Mouse (Mus musculus): Measurements from ENCODE around the gene Reep3.
"Not testable (repeated sequence)": the region's sequence is repeated elsewhere in the genome, so short reads cannot be mapped to it uniquely, and the experiment has no call there.

The Reep3 gene

GRCm38 (mm10) chr10:67010521-67010920, 86.2 kb downstream of the Reep3 start:
- DNase-seq, result no peak

GRCm38 (mm10) chr10:67004527-67005042, 92.2 kb downstream of the Reep3 start:
- DNase-seq, result no peak

- DNase-seq, result peak; percentile 58
These were observed 92.8 kb downstream of the Reep3 start for GRCm38 (mm10) chr10:67003743-67004526.

DNA sequence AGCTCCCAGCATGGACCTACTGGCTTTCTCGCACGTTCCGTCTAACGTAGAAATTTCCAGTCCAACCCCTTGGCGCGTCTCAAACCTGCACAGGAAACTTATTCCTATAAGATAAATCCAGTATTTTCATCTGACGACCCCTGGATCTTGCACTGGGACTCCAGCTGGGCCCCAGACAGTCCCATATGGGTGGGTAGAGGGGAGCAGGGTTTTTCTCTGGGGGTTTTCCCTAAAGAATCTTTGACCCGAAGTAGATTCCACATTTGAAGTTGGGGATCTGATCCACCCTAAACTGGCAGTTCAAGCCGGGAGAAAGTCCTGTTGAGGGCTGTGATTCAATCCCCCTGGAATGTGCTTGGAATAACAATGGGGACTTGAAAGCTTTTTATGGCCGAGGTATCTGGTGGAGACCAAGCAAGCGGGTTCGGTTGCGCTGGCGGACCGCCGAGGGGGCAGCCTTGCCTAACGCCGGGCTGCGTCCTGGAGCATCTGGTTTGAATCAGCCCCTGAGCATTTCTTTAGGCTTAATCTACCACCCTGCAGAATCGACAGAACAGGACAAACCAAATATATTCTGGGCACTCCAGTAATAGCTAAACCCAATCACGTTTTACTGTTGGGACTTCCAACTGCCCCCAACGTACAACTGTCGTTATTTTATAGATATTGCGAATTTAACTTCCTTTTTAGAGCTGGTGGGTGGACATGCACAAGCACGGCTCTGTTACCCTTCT, 93.6 kb downstream of the Reep3 start:
- DNase-seq, result no peak

- peak; percentile 49 for DNase-seq
These were observed 94.3 kb downstream of the Reep3 start for GRCm38 (mm10) chr10:67002207-67003008.

- DNase-seq, result not testable (repeated sequence)
These were observed 95.7 kb downstream of the Reep3 start for GRCm38 (mm10) chr10:67000958-67001615.

DNA sequence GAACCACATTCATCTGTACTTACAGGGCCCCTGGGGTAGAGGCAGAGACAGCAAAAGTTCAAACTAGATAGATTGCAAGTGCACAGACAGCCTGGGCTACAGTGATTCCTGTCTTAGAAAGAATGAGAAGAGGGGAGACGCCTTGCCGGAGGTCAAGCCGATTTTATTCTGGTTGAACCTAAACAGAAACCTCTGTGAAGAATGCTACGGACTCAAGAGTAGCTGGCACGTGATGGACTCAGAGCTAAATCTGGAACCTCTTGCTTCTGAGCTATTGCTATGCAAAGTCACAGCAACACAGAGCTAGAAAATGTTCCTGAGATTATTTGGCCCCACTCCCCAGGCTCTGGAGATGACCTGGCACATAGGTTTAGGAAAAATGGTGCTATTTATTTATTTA, 96.6 kb downstream of the Reep3 start:
- no peak for DNase-seq

- no peak for DNase-seq
These were observed 98.0 kb downstream of the Reep3 start for GRCm38 (mm10) chr10:66998770-66999169.

DNA sequence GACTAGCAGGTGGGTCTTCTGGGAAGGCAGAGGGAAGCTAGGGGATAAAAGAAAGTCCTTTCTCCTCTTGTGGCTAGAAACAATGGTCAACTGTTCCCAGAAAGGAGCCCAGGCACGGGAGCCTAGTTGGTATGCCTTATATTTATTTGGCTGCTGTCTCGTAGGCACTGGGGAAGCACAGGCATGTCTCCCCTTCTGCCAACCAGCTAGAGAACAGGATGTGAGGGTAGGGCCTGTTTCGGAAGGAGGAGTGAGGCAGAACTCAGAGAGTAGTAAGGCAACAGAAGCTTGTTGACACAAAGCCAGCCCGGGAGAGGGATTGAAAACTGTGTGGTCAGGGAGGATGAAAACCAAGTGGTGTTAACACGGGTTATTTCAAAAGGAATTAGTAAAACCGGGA, 101.6 kb downstream of the Reep3 start:
- DNase-seq, result no peak

DNA sequence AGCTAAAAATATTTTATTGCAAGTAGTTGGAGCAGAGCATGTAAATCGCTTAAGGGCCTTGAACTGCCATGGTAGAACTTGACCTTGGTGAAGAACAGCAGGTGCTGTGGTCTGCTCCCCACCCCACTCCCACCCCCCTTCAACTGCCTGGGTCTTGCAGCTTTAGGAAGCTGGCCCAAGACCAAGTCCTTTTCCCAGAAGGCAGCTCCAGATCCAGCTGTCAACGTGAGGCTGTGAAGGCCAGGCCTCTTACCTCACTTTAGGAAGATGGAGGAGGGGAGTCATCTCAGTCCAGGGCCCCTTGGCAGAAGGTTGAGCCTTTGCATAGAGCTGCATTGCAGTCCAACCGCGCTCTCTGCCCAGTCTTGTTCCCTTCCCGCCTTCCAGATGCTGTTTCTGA, 102.3 kb downstream of the Reep3 start:
- DNase-seq, result no peak

- no peak for DNase-seq
These were observed 104.2 kb downstream of the Reep3 start for GRCm38 (mm10) chr10:66992591-66992990.

DNA sequence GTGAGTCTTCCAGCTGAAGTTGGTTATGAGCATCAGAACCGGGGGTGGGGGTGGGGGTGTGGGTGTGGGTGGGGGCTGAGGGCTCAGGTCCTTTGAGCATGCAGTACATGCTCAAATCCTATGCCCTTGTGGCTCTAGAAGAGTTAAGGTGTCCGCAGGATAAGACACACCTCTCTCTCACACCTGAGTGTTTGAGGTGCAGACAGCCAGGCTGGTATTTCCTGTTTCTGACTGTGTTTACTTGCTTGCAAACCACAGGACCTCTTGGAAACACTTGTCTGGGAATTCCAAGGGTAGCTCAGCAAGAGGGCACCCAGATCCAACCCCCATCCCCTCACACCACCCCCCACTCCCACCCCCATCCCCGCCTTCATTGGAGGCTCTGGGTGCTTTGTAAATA, 106.2 kb downstream of the Reep3 start:
- no peak for DNase-seq

DNA sequence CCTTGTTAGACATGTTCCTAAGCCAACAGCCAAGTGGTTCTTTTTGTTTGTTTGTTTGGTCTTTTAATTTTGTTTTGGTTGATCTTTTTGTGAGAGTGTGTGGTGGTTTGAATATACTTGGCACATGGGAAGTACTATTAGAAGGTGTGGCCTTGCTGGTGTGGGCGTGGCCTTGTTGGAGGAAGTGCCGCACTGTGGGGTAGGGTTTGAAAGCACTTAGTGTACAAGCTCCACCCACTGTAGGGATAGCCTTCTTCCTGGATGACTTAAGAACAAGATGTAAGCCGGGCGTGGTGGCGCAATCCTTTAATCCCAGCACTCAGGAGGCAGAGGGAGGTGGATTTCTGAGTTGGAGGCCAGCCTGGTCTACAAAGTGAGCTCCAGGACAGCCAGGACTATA, 113.7 kb downstream of the Reep3 start:
- DNase-seq, result no peak

DNA sequence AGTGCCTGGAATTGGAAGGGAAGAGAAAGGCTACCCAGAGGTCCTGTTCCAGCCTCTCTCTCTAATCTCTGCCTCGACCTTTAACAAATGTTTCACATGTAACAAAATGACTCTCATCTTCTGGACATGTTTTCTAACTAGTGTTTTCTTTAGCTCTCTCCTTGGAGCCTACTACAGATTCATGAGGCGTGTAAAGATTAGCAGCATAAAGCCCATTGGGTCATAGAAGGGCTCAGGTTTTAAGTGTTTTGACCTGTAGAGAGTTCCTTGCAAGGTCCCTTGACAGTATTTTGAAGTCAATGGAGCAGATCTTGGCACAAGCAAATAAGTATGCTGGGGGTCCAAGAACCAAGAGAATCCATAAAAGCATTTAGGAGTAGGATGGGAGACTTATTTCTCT, 118.5 kb downstream of the Reep3 start:
- no peak for DNase-seq

DNA sequence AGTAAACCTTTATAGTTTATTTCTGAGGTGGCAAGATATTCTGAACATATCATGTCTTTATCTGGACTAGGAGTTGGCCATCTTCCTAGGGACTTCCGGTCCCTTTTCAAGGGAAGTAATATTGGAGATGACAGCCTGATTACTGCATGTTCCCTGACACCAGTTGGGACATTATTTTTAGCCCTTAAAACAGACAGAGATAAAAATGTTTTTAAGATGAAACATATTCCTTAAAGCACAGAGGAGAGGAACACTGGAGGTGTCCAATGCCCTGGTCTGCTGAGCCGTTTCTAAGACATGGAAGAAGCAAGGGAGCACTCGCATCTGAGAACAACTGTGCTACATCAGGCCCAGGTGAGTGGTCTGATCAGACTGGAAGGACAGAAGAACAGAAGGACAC, 119.7 kb downstream of the Reep3 start:
- DNase-seq, result no peak

GRCm38 (mm10) chr10:66975451-66975850, 121.3 kb downstream of the Reep3 start:
- no peak for DNase-seq

DNA sequence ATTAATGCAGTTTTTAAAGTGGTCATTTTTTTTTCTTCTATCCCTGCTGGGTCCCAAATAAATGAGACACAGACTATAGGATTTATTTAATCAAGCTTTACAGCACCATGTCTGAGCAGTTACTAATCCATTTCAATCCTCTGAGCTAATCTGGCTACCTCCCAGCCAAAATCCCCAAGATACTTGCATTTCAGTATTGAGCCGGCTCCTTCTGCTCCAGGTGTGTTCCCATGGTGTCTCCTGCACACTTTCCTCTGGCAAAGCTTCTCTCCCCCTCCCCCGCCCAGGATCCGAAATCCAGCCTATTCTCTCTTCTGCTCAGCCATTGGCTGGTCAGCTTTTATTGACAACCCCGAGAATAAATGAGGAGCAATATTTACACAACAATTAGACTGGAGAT, 122.3 kb downstream of the Reep3 start:
- no peak for DNase-seq

- no peak for DNase-seq
These were observed 122.9 kb downstream of the Reep3 start for GRCm38 (mm10) chr10:66973866-66974265.

DNA sequence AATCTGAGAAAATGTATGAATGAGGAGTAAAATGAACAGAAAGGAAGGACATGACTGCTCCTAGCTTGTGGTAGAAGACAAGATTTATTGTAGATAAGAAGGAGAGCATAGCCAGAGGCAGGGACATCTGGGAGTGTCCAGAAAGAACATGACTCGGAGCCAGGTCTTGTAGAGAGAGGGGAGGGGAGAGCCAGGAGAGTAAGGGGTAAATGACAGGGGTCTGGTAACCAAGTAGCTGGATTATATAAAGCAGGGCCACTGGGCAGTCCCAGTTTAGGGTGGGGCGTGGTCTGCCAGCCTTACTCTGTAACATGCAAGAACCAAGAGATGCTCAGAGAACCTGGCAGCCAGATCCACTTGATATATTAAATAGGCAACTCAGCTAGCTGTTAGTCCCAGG, 123.5 kb downstream of the Reep3 start:
- no peak for DNase-seq

GRCm38 (mm10) chr10:66970336-66971115, 126.2 kb downstream of the Reep3 start:
- no peak for DNase-seq

- no peak for DNase-seq
These were observed 127.2 kb downstream of the Reep3 start for GRCm38 (mm10) chr10:66969581-66969980.

DNA sequence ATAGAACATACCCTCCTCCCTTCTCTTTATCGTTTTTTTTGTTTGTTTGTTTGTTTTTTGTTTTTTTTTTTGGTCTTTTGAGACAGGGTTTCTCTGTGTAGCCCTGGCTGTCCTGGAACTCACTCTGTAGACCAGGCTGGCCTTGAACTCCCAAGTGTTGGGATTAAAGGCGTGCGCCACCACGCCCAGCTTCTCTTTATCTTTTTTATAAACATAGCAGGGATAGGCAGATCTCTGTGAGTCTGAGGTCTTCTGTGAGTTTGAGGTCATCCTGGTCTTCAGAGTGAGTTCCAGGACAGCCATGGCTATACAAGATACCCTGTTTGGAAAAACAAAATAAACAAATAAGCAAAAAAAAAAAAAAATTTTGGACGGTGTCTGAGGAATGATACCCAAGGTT, 127.7 kb downstream of the Reep3 start:
- no peak for DNase-seq

Data from cerebellum, adult 9-11 months (tissue).